Mouse (Mus musculus): ENCODE results near the gene Clpp.
A peak's percentile ranks its signal among the peaks of the same experiment; 100 is the strongest.

Gene Clpp

DNA sequence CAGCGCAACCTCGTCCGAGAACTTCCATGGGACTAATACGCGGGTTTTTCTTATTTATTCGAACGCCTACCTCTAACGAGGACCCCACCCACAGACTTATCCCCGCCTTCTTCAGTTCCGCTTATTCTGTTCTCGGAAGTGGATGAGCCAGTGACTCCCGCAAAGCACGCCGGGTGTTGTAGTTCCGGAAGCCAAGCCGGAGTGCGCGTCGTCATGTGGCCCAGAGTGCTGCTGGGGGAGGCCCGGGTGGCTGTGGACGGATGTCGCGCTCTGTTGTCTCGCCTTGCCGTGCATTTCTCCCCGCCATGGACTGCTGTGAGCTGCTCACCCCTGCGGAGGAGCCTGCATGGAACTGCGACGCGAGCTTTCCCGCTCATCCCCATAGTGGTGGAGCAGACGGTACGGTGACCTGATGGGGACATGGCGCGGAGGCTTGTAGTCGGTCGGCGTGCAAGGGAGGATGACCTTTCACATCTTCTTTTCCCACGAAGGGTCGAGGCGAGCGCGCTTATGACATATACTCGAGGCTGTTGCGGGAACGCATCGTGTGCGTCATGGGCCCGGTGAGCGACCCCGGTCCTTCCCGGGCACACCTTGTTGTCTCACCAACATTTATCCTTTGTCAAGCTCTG, at the start of gene Clpp:
Gene Clpp (plus strand): TSS at position 191 of the 632 bp plus-strand sequence.
- peak; percentile 95 to 96 for DNase-seq

- peak; percentile 67 for DNase-seq
Measured at GRCm38 (mm10) chr17:56950915-56951314, 39.2 kb upstream of the Clpp start.

DNA sequence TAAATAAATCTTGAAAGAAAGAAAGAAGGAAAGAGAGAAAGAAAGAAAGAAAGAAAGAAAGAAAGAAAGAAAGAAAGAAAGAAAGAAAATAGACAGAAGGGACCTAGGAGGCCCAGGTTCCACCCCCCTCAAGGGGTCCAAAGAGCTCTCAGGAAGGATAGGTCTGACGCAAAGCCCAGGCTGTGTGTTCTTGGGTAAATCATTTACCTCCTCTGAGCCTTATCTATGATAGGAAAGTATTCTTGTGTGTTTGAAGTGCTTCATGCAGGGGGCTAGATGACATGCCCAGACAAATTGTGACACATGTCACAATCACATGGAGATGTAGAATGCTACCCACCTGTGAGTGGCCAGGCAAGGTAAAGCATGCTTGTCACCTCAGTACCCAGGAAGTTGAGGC, 37.5 kb upstream of the Clpp start:
- no peak for DNase-seq

DNA sequence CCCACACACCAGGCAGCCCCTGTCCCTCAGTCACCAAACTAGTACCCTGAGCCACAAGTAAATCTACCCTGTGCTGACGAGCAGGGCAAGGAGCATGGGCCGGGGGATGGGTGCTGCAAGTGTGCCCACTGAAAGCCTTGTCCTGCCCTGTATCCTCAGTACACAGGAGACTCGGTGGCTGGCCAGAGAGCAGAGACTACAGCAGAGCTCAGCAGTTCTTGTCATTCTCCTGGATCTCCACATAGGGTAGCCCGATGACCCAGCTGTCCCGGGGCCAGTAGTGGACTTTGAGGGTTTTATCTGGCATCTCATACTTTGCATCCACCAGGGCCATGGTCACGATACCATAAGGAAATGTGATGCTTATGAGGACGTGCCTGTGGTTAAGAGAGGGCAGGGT, 35.2 kb upstream of the Clpp start:
- DNase-seq: no peak

DNA sequence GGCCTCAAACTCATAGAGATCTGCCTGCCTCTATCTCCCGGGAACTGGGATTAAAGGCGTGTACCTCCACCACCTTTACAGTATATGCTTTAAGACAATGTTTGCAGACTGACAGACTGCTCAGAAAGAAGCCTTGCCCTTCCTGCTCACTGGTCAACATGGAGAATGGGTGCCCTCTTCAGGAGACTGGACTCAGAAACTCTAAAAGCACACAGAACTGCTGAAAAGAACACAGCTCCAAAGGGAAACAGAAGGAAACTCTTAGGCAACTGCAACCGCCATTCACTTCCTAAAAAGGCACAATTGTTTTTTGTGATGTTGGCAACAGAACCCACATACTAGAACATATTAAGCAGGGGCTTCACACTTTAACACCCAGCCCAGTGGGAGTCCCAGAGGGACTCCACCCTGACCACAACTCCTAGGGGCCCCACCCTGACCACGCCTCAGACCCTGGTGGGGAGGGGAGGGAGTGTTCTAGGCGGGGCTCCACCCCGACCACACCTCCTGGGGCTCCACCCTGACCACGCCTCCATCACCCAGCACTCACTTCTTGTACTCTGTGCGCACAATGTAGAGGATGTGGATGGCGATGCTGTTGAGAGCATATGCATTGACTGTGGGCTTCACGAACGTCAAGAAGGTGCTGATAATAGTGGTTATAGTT, 32.2 kb upstream of the Clpp start:
- peak; percentile 12 to 17 for DNase-seq

DNA sequence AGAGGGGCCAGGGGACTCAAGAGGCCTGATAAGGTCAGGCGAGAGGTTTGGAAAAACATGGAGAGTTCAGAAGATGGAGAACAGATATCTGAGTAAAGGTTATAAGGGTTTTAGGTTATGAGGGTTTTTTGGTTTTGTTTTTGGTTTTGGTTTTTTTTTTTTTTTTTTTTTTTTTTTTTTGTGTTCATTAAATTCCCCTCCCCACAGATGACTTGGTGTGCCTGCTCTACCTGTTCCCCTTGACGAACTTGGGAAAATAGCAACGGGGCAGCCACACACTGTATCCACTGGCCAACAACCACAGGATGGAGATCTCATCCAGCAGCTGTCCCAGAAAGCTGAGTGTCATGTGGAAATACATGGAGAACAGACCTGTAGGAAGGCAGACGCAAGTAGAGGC, 31.4 kb upstream of the Clpp start:
- no peak for DNase-seq

DNA sequence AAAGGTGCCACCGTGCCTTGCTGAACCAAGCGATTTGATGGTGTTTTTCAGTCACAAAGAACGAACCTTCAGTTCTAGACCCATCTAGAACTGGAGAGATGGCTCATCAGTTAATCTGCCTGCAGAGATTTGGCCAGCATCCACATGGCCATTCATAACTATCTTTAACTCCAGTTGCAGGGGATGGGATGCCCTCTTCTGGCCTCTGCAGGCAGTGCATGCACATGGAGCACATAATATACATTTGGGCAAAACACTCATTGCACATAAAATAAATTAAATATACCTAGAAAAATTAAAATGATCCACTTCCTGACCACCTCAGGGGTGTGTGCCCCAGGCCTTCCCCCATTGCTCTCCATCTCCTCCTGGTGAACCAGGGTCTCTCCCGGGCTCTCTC, 28.2 kb upstream of the Clpp start:
- DNase-seq: peak in 1 of 2 experiments; percentile 9

- no peak for DNase-seq
Measured at GRCm38 (mm10) chr17:56962642-56963405, 27.3 kb upstream of the Clpp start.

DNA sequence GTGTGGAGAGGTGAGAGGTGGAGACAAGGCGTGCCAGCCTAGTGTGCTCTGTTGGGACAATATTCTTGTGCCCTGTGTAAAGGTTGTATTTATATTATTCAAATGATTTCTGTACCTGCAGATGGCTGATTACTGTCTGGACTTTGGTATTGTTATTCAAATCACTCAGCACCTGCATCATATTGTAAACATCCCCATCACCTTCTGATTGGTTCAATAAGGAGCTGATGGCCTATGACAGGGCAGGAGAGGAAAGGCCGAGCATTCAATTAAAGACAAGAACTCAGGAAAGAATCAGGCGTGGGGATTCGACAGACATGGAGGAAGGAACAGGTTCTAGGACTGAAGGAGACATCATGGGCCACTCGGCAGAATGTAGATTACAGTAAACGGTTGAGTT, 26.5 kb upstream of the Clpp start:
- DNase-seq: no peak

DNA sequence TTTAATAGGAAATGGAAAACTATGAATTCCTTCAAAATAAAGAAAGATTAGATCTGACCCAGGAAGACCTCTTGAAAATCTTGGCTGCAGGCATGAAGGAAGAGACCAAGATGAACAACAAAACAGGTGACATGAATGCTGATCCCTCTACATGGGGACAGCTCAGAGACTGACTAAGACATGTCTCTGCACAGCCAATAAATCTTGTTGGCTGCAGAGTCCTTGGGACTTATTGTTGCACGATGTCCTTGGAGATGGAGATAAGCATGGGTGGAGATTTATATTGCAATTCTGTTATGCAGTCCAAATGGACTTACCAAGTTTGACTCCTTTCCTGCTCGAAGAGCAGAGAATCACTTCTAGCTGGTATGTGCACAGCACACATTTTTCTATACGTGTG, 20.8 kb upstream of the Clpp start:
- DNase-seq: no peak

DNA sequence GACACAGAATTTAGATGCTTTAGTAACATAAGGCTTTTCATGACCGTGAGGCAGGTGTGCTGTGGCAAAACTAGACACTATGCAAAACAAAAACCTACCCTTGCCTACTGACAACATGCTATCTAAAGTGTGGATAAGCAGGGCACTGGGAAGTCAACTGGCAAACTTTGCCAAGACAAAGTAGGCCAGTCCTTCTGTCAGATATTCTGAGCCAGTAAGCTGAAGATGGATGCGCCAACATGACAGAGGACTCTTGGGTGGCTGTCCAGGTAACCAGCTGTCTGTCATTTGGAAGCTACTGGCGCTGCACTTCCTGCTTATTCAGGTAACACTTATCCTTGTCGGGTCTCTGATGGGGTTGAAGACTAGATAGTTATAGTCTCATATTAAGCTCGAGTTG, 20.0 kb upstream of the Clpp start:
- DNase-seq: no peak

GRCm38 (mm10) chr17:56973956-56974707, 16.0 kb upstream of the Clpp start:
- no peak for DNase-seq

DNA sequence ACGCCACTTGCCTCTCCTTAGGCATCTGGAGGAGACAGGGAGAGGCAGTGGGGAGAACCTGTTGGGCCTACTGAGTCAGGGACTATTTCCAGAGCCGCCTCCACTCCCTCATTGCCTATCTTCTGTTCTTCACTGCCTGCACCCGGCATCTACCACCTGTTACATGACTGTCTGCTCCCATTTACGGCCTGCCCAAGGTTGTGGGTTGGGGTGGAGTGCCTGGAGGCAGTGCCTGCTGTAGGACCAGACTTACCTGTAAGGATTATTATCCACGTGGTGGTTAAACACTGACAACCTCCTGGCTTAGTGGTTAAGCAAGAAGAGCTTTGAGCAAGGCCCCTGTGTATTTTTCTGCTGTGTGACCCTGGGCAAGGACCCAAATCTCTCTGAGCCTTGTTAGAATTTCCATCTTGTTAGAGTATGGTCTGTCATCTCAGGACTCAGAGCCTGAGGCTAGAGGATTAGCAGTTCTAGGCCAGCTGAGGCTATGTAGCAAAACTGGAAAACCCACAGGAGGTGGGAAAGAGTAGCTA, 15.3 kb upstream of the Clpp start:
- DNase-seq: no peak

DNA sequence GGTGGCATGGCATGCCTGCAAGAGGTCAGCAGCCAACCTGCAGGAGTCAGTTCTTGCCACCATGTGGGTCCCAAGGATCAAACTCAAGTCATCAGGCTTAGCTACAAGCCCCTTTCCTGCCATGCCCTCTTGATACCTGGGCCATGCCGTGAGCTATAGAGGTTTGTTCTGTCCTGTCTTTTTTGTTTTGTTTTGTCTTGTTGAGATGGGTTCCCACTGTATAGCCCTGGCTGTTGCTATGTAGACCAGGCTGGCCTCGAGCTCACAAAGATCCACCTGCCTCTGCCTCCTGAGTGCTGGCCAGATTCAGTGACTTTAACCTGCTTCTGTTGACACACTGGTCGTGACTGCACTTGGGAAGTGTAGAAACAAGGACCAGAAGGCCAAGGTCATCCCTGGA, 14.7 kb upstream of the Clpp start:
- DNase-seq: no peak

DNA sequence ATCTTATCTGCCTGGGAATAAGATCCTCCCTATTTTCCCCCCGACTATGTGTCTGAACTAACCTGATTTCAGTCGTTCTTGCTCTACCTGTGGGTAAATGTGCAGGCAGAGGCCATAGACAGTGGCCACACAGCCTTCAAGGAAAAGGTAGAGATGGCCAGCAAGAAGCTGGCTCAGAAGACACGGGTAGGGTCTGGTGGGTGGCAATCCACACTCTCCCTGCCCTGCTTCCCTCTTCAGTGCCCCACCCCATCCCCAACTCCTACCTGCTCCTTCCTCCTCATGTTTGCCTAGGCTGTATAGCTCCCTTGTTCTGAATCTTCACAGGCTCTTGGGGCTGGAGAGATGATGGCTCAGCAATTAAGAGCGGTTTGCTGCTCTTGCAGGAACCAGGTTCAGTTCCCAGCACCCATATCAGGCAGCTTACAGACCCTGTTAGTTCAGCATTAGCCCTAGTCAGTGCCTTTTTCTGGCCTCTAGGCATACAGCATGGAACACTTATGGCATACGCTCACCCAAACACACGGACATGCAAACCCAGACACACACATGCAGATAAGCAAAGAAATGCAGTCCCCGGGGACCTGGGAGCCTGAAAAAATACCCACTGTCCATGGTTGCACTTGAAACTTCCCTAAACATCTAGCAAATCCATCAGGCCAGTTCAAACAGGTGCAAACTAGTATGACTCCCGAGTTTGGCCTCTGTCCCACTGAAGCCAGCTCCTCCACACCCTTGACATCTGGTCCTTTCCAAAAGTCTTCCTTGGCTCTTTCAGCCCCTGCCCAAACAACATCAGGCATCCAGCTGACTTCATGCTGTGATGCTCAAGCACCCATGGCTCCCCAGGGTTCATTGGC, 13.3 kb upstream of the Clpp start:
- DNase-seq: no peak

DNA sequence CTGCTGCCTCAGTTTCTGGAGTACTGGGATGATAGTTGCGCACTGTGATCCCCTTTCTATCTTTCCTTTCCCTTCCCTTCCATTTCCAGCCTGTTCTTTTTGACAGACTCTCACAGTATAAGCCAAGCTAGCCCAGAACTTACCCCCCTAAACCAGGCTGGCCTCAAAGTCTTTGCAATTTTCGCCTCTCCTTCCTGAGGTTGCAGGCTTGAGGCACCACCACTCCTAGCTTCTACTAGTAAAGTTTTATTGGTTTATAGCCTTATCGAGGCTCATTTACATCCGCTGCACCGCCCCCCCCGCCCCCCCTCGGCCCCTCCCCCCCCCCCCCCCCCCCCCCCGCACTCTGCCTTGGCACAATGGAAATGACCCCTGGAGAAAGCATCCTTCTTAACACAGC, 10.6 kb upstream of the Clpp start:
- DNase-seq: no peak

GRCm38 (mm10) chr17:56981049-56981448, 9.1 kb upstream of the Clpp start:
- DNase-seq: no peak

GRCm38 (mm10) chr17:56982013-56982412, 8.1 kb upstream of the Clpp start, which contains the start of gene Acer1:
Gene Acer1 (minus strand): TSS chr17:56982126.
- DNase-seq: no peak

DNA sequence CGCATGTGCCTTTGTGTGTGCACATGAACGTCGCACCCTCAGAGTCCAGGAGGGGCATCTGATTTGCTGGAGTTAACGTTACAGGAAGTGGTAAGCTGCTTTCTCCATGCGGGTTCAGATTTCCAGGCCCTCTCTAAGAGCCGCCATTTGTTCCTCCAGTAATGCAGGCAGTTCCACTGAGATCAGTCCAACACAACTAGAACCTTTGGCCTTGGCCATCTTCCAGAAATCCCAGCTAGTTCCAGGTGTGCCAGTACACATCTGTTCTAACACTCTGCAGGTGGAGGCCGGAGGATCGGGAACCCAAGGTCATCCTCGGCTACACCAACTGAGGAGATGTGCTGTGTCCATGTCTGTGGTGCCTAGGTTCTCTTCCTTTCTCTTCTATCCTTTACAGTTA, 5.2 kb upstream of the Clpp start:
- no peak for DNase-seq

DNA sequence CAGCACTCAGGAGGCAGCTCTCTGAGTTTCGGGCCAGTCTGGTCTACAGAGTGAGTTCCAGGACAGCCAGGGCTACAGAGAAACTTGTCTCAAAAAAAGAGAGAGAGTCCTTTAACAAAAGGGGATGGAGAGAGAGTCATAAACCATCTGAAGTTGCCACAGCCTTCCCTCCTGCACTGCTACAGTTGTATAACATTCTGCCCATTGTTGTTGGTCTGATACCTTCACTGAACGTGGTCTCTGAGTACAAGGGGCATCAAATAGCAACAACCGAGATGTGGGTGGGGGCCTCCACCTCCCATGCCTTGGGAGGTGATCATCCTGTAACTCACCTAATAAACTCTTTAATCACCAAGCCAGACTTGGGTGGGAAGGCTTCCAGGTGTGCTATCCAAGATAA, 4.4 kb upstream of the Clpp start:
- DNase-seq: no peak

GRCm38 (mm10) chr17:56986105-56986805, 3.9 kb upstream of the Clpp start:
- DNase-seq: no peak

Data from kidney, postnatal 4 days (tissue).